Mouse (Mus musculus) effector memory CD4-positive, alpha-beta T cell, adult 7 months (primary cell): ENCODE data around the gene 1700013F07Rik. TPM values are rescaled to one million over a fixed set of nuclear protein-coding genes. Genes with fewer than 3 reads are reported as not detected.

ENCODE experiments used
- polyA plus RNA-seq: library from polyadenylated mRNA; unstranded; fragments of 100-300 nt; shearing (Covaris generic); gene quantifications from one replicate; pipeline ENCODE4 v1.2.1, GENCODE M21; 2017

1700013F07Rik gene
- not detected for polyA plus RNA-seq

DNA sequence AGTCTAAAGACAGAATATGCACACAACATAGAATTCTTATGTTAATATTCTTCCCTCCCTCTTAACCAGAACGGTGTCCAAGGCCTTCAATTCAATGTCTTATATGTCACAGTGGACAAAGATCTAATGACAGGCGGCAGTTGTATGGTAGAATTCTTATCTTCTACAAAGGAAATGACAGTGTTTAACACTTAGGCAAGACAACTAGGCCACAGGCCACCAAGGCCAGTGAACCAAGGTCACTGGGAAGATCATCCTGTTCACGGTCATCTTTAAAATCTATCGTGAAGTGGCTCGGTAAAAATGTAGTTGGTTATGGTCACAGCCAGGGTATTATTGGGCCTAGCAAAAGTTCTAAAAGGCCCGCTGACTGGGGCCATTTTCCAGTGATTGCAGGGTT lies at the start of gene 1700013F07Rik:
1700013F07Rik (plus strand) TSS at position 200 of the 400 bp plus-strand sequence.

DNA sequence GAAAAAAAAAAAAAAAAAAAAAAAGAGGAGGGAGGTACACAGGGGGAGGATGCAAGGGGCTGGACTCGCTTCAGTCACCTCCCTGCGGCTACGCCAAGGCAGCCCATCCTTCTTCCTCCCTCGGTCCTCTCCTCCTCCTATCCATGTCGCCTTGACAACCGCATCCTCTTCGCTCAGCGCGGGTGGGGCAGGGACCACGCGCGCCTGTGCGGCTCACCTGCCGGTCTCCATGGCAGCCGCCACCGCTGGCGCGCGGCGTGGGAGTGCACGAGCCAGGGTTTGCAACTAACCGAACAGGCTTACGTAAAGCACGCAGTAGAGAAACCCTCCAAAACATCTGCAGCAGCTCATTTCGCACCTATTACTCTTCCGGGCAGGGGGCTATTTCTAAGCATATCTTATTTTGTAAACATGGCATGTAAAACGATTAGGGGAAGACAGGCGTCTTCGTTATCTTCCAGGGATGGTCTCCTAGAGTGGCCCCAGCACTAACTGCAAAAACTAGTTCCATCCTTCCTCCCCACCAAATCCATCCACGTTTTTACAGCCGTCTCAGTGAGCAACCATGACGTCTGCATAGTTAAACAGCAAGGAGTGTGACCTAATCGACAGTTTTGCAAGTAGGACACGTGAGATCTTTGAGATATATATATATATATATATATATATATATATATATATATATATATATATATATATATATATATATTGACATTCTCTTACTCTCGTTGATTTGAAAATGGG lies 2.7 kb downstream of the 1700013F07Rik start, which contains the start of gene 5330417C22Rik:
5330417C22Rik (minus strand) TSS at position 20 of the 744 bp plus-strand sequence.

DNA sequence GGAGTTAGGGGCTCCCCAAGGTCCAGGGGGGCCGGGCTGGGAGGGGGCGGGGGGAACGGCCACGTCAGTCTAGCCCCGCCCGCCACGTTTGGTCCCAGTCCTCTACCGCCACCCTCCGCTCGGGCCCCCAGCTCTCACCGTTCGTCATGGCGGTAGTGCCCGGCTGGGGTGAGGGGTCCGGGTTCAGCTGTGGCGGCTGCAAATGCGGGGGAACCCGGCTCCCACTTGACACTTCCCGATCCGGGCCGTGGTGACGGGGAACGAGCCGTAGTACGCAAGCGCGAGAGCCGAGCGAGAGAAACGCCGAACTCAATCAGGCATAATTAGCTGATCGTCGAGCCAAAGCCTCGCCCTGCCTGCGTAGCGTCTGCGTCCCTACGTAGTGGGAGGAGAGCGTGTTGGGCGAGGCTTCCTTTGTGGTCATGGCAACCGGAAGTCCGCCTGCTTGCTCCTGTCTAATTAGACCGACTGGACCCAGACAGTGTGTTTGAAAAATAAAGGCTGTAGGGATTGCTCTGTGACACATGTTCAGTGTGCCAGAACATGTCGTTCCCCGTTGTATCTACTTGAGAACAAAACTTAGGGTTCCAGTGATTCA lies 28.3 kb downstream of the 1700013F07Rik start, which contains the start of gene Tmem167b:
Tmem167b (minus strand) TSS at position 334 of the 598 bp plus-strand sequence.

DNA sequence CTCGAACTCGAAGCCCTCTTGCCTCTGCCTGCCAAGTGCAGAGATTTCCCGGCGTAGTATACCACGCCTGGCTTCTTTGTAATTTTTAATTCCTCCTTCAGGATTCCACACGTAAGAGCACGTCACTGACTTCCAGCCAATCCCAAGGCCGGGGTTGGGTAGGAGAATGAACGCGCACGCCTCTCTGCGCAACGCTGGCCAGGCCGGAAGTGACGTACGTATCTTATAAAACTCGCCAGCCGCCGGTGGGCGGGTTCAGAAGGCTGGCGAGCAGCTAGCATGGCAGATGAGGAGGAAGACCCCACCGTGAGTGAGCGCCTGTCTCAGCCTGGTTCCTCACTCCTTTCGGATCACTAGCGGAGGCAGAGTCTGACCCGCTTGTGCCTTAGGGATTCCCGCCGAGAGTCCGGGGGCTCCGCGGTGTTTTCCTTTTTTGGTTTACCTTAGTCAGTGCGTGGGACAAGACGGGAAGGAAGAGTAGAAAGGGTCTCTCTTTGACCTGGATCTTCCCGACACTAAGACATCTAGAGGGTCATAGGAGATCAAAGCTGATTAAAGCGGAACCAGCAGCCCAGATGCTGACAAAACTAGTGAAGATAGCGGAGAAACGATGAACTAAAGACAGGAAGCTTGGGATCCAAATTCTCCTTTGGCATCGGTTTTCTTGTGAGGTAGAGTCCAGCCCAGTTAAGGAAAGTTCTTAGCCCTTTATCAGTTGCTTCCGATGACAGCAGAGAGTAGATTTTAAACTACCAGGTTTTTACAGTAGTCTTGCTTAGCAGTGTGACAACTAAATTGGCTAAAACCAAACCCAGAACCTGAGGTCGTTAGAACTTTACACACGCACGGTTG lies 37.7 kb downstream of the 1700013F07Rik start, which contains the start of gene Taf13:
Taf13 (plus strand) TSS at position 256 of the 852 bp plus-strand sequence.

DNA sequence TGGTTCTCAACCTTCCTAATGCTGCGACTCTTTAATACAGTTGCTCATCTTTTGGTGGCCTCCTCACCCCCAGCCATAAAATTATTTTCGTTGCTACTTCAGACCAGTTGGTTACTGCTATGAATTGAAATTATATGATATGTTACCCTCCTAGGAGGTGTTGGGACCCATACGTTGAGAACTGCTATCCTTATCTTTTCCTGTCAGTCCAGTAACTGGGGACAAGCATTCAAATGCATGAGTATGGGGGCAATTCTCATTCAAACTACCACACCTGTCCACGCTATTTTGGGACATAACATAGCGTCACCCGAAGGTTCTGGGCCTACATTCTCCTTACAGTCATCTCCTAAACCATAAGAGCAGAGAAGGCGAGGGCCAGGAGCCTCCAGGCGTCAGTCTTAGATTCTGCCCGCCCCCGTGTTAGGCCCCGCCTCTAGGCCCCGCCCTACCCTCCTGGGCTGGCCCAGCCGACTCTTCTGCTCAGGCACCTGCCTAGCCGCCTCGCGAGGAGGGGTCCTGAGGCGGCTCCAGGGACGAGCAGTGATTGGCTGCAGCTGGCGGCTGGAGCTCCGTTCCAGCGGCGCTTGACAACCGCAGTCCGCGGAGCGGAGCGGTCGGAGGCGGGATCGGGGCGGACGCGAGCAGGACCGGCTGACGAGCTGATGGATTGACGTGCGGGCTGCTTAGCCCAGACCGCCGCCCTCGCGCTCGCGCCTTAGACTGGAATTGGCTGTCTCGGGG lies 57.0 kb downstream of the 1700013F07Rik start, which contains the start of gene Wdr47:
Wdr47 (plus strand) TSS at position 494 of the 744 bp plus-strand sequence.

Other genes with a start within 250 kb of the 1700013F07Rik start
- gene Mybphl, start 169.2 kb upstream of the 1700013F07Rik start, polyA plus RNA-seq = not detected
- 1.9 TPM for gene Psrc1, start 150.3 kb upstream of the 1700013F07Rik start, polyA plus RNA-seq
- gene Celsr2, start 118.6 kb upstream of the 1700013F07Rik start, polyA plus RNA-seq = 0.72 TPM
- 126 TPM for gene Sars, start 88.9 kb upstream of the 1700013F07Rik start, polyA plus RNA-seq
- gene 5330417C22Rik, start 2.4 kb downstream of the 1700013F07Rik start, polyA plus RNA-seq = 0.87 TPM
- gene Tmem167b, start 28.3 kb downstream of the 1700013F07Rik start, polyA plus RNA-seq = 47.4 TPM
- gene Taf13, start 37.5 kb downstream of the 1700013F07Rik start, polyA plus RNA-seq = 37.7 TPM
- gene Wdr47, start 57.1 kb downstream of the 1700013F07Rik start, polyA plus RNA-seq = 15.1 TPM
- 37.3 TPM for gene Clcc1, start 119.8 kb downstream of the 1700013F07Rik start, polyA plus RNA-seq
- 10.5 TPM for gene Gpsm2, start 188.2 kb downstream of the 1700013F07Rik start, polyA plus RNA-seq
- gene Aknad1, start 205.5 kb downstream of the 1700013F07Rik start, polyA plus RNA-seq = not detected